Mouse (Mus musculus) testis, adult 2 months (tissue): ENCODE measurements around the gene Filip1l.

Source experiments
- CTCF ChIP-seq: fragments of 200-500 bp; IDR thresholded peaks from 2 replicates; pipeline ENCODE4 v1.5.1; 2012; ENCODE audit warnings: low read depth, mild to moderate bottlenecking, inconsistent platforms, low read length, moderate library complexity; ENCODE audit not compliant: control insufficient read depth, insufficient read depth, insufficient replicate concordance
- POLR2A ChIP-seq: fragments of 200-500 bp; IDR thresholded peaks from 2 replicates; pipeline ENCODE4 v1.6.1; 2012; ENCODE audit warnings: low read depth, mild to moderate bottlenecking, inconsistent platforms, low read length, moderate library complexity; ENCODE audit not compliant: control insufficient read depth

DNA sequence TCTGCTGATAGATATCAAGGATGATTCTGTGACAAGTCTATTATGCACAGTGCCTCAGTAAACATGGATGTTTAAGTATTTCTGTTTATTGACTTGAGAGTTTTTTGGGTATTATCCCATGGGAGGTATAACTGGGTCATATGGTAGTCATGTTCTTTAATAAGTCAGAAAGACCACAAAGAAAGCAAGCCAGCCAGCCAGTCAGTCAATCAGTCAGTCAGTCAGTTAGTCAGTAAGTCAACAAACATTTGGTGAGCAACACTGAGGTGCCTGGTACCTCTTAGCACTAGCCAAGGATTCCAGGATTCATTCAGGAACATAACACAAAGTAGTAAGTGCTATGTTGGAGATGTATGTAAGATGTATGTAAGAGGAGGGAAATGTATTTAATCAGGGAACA is 135.8 kb downstream of the Filip1l start:
- TF ChIP-seq POLR2A: no peak
- no peak for TF ChIP-seq CTCF
